Mouse (Mus musculus): ENCODE results near the gene Npffr2. TPM values are rescaled to one million over a fixed set of nuclear protein-coding genes. Genes with fewer than 3 reads are reported as not detected.

The Npffr2 gene
- polyA plus RNA-seq, 1 experiment from 2014 or later, result 0.35 TPM

DNA sequence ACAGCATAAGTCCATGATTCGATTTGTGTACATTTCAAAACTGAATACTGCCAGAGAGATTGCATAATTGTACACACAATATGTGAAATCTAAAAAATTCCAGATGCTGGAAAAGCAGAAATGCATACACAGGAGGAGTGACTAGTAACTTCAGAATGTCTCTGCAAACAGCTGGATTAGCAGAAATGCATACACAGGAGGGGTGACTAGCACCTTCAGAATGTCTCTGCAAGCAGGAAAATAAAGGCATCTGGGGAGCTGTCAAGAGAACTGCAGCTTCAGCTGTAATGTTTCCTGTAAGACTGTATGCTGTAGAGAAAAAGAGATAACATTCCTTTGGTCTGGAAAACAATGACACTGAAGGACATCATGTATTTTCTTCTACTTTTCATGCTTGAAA is 51.4 kb downstream of the Npffr2 start:
- Histone ChIP-seq H3K4me3 (no peak overlapping the region), H3K4me2 (no peak overlapping the region), H3K36me3 (no peaks in the 10 kb centered on the region), H3K27ac (replicated peaks) (no peak overlapping the region), H3K9ac (no peak overlapping the region), H3K4me1 (replicated peaks) (peaks cover 9% of the 10 kb centered on the region; the same call in 1 of the 2 replicates), H3K9me3 (no peaks in the 10 kb centered on the region), H3K27me3 (no peaks in the 10 kb centered on the region)
- ATAC-seq (ENCODE audit: low read depth), result no peak
- WGBS, result 76% methylated on average over 1 of the region's 1 CpGs

DNA sequence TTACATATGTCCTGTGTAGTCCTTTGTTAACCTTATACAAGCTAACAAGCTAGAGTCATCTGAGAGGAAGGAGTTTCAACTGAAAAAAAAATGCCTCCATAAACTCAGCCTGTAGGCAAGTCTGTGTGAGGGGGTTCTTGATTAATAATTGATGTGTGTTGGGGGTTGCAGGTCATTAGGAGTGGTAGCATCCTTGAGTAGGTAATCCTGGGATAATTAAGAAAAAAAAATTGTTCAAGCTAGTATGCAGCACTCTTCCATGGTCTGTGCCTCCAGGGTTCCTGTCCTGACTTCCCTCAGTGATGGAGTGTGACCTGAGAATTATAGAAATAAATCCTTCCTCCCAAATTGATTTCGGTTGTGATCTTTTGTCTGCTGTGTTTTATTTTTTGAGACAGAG is 52.0 kb downstream of the Npffr2 start:
- Histone ChIP-seq H3K36me3 (no peaks in the 10 kb centered on the region), H3K4me2 (no peak overlapping the region), H3K27me3 (no peaks in the 10 kb centered on the region), H3K27ac (replicated peaks) (no peak overlapping the region), H3K9ac (no peak overlapping the region), H3K9me3 (no peaks in the 10 kb centered on the region), H3K4me1 (replicated peaks) (peaks cover 9% of the 10 kb centered on the region; the same call in 1 of the 2 replicates), H3K4me3 (no peak overlapping the region)
- no peak for ATAC-seq (ENCODE audit: low read depth)
- WGBS, result 87% methylated on average over 1 of the region's 1 CpGs

GRCm38 (mm10) chr5:89581143-89581542 is 53.9 kb downstream of the Npffr2 start:
- no peaks in the 10 kb centered on the region for H3K27me3 ChIP-seq
- H3K9ac ChIP-seq, result no peak overlapping the region
- no peak overlapping the region for H3K4me2 ChIP-seq
- no peak overlapping the region for H3K4me3 ChIP-seq
- ATAC-seq (ENCODE audit: low read depth), result peak; percentile 92
- peaks cover 9% of the 10 kb centered on the region; the same call in 1 of the 2 replicates for H3K4me1 ChIP-seq (replicated peaks)
- no peaks in the 10 kb centered on the region for H3K9me3 ChIP-seq
- H3K27ac ChIP-seq (replicated peaks), result no peak overlapping the region
- no peaks in the 10 kb centered on the region for H3K36me3 ChIP-seq
- WGBS, result 21% methylated on average over 1 of the region's 1 CpGs

DNA sequence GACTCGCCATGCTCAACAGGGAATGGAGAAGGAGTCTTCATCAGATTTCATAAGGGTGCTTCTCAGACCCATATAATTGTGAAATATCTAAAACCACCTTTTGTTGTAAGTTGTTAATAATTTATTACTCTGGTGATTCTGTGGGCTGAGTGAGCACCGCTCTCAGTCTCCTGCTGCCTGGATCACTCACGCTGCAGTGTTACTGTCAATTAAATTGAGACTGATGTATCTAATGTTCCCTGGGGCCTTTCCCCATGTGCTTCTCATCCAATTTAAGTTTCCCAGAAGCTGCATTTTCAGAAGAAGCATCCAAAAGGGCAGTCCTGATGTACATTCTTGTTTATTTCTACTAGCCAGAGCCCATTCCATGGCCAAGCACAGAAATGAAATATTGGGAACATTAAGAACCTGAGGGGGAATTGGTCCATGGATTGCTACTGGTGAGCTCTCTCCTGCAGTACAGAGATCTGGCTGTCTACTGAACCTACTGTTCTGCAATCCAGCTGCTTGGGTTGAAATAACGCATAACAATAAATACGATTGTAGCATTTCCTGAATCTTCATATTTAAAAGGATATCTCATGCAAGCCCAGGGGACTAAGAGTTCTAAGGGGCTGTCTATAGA is 54.6 kb downstream of the Npffr2 start:
- Histone ChIP-seq H3K9me3 (no peaks in the 10 kb centered on the region), H3K27ac (replicated peaks) (peak overlapping the region; percentile 0; the same call in 1 of the 2 replicates), H3K9ac (no peak overlapping the region), H3K36me3 (no peaks in the 10 kb centered on the region), H3K4me1 (replicated peaks) (peaks cover 9% of the 10 kb centered on the region; the same call in 1 of the 2 replicates), H3K4me3 (no peak overlapping the region), H3K4me2 (no peak overlapping the region), H3K27me3 (no peaks in the 10 kb centered on the region)
- WGBS, result 58% methylated on average over 5 of the region's 5 CpGs
- ATAC-seq (ENCODE audit: low read depth), result peak; percentile 87

DNA sequence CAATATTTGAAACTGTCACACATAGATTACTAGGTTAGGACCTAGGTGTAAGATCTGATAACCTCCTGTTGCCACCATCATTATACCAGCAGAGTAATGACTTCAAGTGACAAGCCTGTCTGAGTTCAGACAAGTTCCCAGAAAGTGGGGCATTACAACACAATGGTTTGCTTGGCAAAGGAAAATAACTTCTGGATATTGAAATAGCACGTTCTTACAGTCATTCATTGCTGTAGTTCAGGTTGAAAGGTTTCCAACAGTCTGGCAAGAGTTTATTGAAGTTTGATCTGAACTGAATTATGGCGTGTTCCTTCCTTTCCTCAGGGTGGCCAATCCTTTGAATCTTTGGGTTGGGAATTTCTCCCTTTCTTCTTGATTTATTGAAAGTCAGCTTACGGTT is 57.8 kb downstream of the Npffr2 start:
- Histone ChIP-seq H3K27ac (replicated peaks) (no peak overlapping the region), H3K4me1 (replicated peaks) (peaks cover 9% of the 10 kb centered on the region; the same call in 1 of the 2 replicates), H3K4me3 (no peak overlapping the region), H3K4me2 (no peak overlapping the region), H3K9me3 (no peaks in the 10 kb centered on the region; the same call in 1 of the 2 replicates), H3K27me3 (no peaks in the 10 kb centered on the region), H3K9ac (no peak overlapping the region), H3K36me3 (no peaks in the 10 kb centered on the region)
- WGBS, result 80% methylated on average over 3 of the region's 3 CpGs
- ATAC-seq (ENCODE audit: low read depth), result no peak

GRCm38 (mm10) chr5:89592301-89592700 is 65.1 kb downstream of the Npffr2 start:
- H3K36me3 ChIP-seq, result no peaks in the 10 kb centered on the region
- no peak overlapping the region for H3K4me3 ChIP-seq
- no peaks in the 10 kb centered on the region for H3K4me1 ChIP-seq (replicated peaks)
- WGBS, result 54% methylated on average over 4 of the region's 4 CpGs
- H3K27ac ChIP-seq (replicated peaks), result no peak overlapping the region
- H3K9ac ChIP-seq, result no peak overlapping the region
- no peaks in the 10 kb centered on the region; the same call in 1 of the 2 replicates for H3K9me3 ChIP-seq
- ATAC-seq (ENCODE audit: low read depth), result no peak
- no peaks in the 10 kb centered on the region for H3K27me3 ChIP-seq
- no peak overlapping the region for H3K4me2 ChIP-seq

- no peaks in the 10 kb centered on the region for H3K4me1 ChIP-seq (replicated peaks)
- H3K9ac ChIP-seq, result no peak overlapping the region
- no peak overlapping the region for H3K27ac ChIP-seq (replicated peaks)
- 64% methylated on average over 2 of the region's 2 CpGs for WGBS
- no peak overlapping the region for H3K4me2 ChIP-seq
- H3K4me3 ChIP-seq, result no peak overlapping the region
- no peaks in the 10 kb centered on the region for H3K36me3 ChIP-seq
- no peaks in the 10 kb centered on the region for H3K27me3 ChIP-seq
- no peaks in the 10 kb centered on the region for H3K9me3 ChIP-seq
- no peak for ATAC-seq (ENCODE audit: low read depth)
Measured at GRCm38 (mm10) chr5:89611322-89612015, 84.2 kb downstream of the Npffr2 start.

GRCm38 (mm10) chr5:89612262-89612661 is 85.0 kb downstream of the Npffr2 start:
- Histone ChIP-seq H3K36me3 (no peaks in the 10 kb centered on the region), H3K9ac (no peak overlapping the region), H3K4me1 (replicated peaks) (no peaks in the 10 kb centered on the region), H3K27me3 (no peaks in the 10 kb centered on the region), H3K4me2 (no peak overlapping the region), H3K4me3 (no peak overlapping the region), H3K27ac (replicated peaks) (no peak overlapping the region), H3K9me3 (no peaks in the 10 kb centered on the region)
- ATAC-seq (ENCODE audit: low read depth), result no peak
- WGBS, result 70% methylated on average over 6 of the region's 6 CpGs

DNA sequence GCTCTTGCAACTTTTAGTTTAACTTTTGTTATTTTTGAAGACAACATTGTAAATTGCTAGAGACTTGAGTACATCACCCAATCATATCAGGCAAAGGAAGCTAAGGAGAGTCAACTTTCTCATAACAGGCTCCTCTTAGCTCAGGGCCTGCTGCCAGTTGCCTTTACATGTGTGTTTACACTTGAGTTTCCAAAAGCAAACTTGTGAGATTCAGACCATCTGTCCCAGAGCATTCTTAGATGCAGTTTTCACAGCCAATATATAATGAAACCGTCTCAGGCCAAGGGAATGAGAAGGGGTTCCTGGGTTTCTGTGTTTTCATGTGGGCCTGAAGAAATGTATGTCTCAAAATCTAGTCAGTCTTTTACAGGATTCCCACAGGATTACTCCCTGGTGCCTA is 104.4 kb downstream of the Npffr2 start:
- Histone ChIP-seq H3K9me3 (no peaks in the 10 kb centered on the region), H3K4me1 (replicated peaks) (no peaks in the 10 kb centered on the region), H3K4me3 (no peak overlapping the region), H3K27ac (replicated peaks) (no peak overlapping the region), H3K4me2 (no peak overlapping the region), H3K27me3 (no peaks in the 10 kb centered on the region), H3K36me3 (no peaks in the 10 kb centered on the region), H3K9ac (no peak overlapping the region)
- no peak for ATAC-seq (ENCODE audit: low read depth)
- 74% methylated on average over 1 of the region's 1 CpGs for WGBS

Other genes with a start within 250 kb of the Npffr2 start
- 0.24 TPM in 1 of 2 replicates, not detected in the other for gene Gc, start 69.5 kb upstream of the Npffr2 start, polyA plus RNA-seq (2015; fragmentation: Nextera tagmentation; extraction: Ambion mirVana)

All from neural tube, embryonic 13.5 days (tissue).